Mouse (Mus musculus): ENCODE measurements around the gene Fcgrt. TPM values are rescaled to one million over a fixed set of nuclear protein-coding genes. Genes with fewer than 3 reads are reported as not detected.
"Not testable (repeated sequence)": the region's sequence is repeated elsewhere in the genome, so short reads cannot be mapped to it uniquely, and the experiment has no call there.

The Fcgrt gene
- polyA plus RNA-seq, 1 experiment from 2014 or later = 9.8 TPM

DNA sequence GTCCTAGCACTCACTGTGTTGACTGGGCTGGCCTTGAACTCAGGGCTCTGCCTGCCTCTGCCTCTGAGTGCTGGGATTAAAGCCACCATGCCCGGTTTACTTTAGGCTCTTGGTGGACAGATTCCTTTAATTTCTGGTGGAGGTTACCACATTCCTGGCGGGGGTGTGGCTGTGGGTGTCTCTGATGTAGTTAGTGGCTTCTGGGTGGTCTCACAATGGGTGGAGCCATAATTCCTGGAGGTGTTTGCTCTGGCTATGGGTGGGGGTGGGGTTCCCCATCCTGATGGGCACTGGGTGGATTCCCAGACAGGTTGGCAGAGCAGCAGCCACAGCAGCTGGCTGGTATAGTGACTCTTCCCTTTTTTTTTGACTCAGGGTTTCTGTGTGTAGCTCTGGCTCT lies 8.3 kb upstream of the Fcgrt start:
- 69% methylated on average over 2 of the region's 2 CpGs for WGBS
- H3K27me3 ChIP-seq (ENCODE audit: control insufficient read depth, insufficient read depth, low read length) = no peaks in the 10 kb centered on the region
- no peaks in the 10 kb centered on the region for H3K9me3 ChIP-seq (ENCODE audit: control insufficient read depth, low read length)
- ATAC-seq (ENCODE audit: insufficient number of reproducible peaks, low FRiP score, low TSS enrichment, low read depth) (no peak), DNase-seq (ENCODE audit: low spot score) (no peak)
- no peaks in the 10 kb centered on the region for H3K36me3 ChIP-seq (ENCODE audit: control insufficient read depth, insufficient read depth, low read length)
- no peak overlapping the region for H3K4me3 ChIP-seq (ENCODE audit: low read depth, low read length)
- no peak overlapping the region for H3K27ac ChIP-seq (replicated peaks; ENCODE audit: low read depth, low read length)
- no peak overlapping the region for H3K9ac ChIP-seq (ENCODE audit: low read length)
- no peak overlapping the region for H3K4me2 ChIP-seq (ENCODE audit: low read depth, severe bottlenecking)
- no peaks in the 10 kb centered on the region for H3K4me1 ChIP-seq (ENCODE audit: control insufficient read depth, insufficient read depth, low read length)

DNA sequence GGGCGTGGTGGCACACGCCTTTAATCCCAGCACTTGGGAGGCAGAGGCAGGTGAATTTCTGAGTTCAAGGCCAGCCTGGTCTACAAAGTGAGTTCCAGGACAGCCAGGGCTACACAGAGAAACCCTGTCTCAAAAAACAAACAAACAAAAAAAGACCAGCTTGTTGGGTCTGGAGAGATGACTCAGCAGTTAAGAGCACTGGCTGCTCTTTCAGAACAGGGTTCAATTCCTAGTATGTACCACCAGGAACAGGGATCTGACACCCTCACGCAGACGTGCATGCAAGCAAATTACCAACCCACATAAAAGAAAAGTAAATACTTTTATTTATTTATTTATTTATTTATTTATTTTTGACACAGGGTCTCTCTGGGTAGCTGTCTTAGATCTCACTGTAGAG lies 6.4 kb upstream of the Fcgrt start:
- not testable (repeated sequence) for H3K27ac ChIP-seq (replicated peaks; ENCODE audit: low read depth, low read length); H3K4me1 ChIP-seq (ENCODE audit: control insufficient read depth, insufficient read depth, low read length); H3K9me3 ChIP-seq (ENCODE audit: control insufficient read depth, low read length); H3K27me3 ChIP-seq (ENCODE audit: control insufficient read depth, insufficient read depth, low read length); ATAC-seq (ENCODE audit: insufficient number of reproducible peaks, low FRiP score, low TSS enrichment, low read depth); DNase-seq (ENCODE audit: low spot score); H3K4me2 ChIP-seq (ENCODE audit: low read depth, severe bottlenecking); H3K9ac ChIP-seq (ENCODE audit: low read length); H3K4me3 ChIP-seq (ENCODE audit: low read depth, low read length); H3K36me3 ChIP-seq (ENCODE audit: control insufficient read depth, insufficient read depth, low read length)
- WGBS = 91% methylated on average over 4 of the region's 4 CpGs

DNA sequence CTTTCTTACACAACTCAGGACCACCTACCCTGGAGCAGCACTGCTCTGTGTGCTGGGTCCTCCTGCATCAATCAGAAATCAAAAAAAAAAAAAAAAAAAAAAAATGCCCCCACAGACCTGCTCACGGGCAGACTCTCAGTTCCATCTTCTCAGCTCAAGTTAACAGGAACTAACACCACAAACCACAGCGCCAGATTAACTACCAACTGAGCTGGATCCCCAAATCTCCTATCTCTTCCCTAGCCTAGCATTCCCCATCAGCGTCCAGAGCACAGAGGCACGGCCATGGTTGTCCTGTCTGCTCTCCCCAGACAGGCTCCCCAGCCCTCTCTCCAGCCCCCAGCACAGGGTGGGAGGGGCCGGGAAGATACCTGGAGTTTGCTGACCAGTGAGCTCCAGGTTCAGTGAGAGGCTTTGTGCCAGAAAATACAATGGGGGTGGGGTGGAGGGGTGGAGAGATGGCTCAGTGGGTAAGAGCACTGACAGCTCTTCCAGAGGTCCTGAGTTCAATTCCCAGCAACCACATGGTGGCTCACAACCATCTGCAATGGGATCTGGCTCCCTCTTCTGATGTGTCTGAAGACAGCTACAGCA lies 3.5 kb upstream of the Fcgrt start:
- DNase-seq (ENCODE audit: low spot score) (no peak), ATAC-seq (ENCODE audit: insufficient number of reproducible peaks, low FRiP score, low TSS enrichment, low read depth) (no peak; the same call in 1 of the 2 replicates)
- Histone ChIP-seq H3K36me3 (ENCODE audit: control insufficient read depth, insufficient read depth, low read length) (no peaks in the 10 kb centered on the region), H3K9ac (ENCODE audit: low read length) (no peak overlapping the region), H3K27me3 (ENCODE audit: control insufficient read depth, insufficient read depth, low read length) (no peaks in the 10 kb centered on the region), H3K4me1 (ENCODE audit: control insufficient read depth, insufficient read depth, low read length) (peaks cover 16% of the 10 kb centered on the region), H3K9me3 (ENCODE audit: control insufficient read depth, low read length) (no peaks in the 10 kb centered on the region), H3K4me3 (ENCODE audit: low read depth, low read length) (no peak overlapping the region), H3K27ac (replicated peaks; ENCODE audit: low read depth, low read length) (no peak overlapping the region), H3K4me2 (ENCODE audit: low read depth, severe bottlenecking) (no peak overlapping the region)
- 67% methylated on average over 5 of the region's 5 CpGs for WGBS

DNA sequence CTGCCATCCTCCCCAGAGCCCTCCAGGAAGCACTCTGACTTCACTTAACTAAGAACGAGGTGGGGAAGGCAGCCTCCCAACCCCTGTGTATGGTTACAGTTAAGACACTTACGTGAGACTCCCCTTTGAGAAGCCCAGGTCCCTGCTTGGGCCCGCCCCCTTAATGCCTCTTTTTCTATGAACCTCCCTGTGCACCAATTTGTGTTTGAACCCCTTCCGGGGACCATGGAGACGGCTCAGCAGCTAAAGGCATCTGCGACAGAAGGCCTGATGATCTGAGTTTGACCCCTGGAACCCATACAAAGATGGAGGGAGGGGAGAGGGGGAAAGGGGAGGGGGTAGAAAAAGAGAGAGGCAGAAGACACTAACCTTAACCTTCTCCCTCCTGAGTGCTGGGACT lies 2.8 kb upstream of the Fcgrt start:
- H3K9me3 ChIP-seq (ENCODE audit: control insufficient read depth, low read length) = no peaks in the 10 kb centered on the region
- peaks cover 16% of the 10 kb centered on the region for H3K4me1 ChIP-seq (ENCODE audit: control insufficient read depth, insufficient read depth, low read length)
- H3K9ac ChIP-seq (ENCODE audit: low read length) = no peak overlapping the region
- no peak overlapping the region for H3K4me3 ChIP-seq (ENCODE audit: low read depth, low read length)
- no peak overlapping the region for H3K27ac ChIP-seq (replicated peaks; ENCODE audit: low read depth, low read length)
- WGBS = 47% methylated on average over 6 of the region's 6 CpGs
- no peak for DNase-seq (ENCODE audit: low spot score)
- no peak overlapping the region for H3K4me2 ChIP-seq (ENCODE audit: low read depth, severe bottlenecking)
- no peak for ATAC-seq (ENCODE audit: insufficient number of reproducible peaks, low FRiP score, low TSS enrichment, low read depth)
- no peaks in the 10 kb centered on the region for H3K27me3 ChIP-seq (ENCODE audit: control insufficient read depth, insufficient read depth, low read length)
- H3K36me3 ChIP-seq (ENCODE audit: control insufficient read depth, insufficient read depth, low read length) = no peaks in the 10 kb centered on the region

DNA sequence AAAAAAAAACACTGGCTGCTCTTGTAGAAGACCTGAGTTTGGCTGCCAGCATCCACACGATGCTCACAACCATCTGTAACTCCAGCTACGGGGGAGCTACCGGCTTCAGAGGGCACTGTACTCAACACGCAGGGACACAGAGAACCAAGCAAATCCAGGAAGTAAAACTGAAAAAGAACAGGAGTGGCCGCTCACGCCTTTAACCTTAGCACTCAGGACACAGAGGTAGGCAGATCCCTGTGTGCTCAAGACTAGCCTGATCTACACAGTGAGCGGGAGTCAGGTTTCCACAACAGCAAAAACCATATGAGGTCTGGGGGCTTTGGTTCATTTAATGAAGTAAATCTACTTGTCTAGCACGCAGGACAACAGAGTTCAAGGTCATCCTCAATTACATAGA lies 1.8 kb upstream of the Fcgrt start:
- no peak overlapping the region for H3K4me3 ChIP-seq (ENCODE audit: low read depth, low read length)
- H3K27ac ChIP-seq (replicated peaks; ENCODE audit: low read depth, low read length) = no peak overlapping the region
- ATAC-seq (ENCODE audit: insufficient number of reproducible peaks, low FRiP score, low TSS enrichment, low read depth) (no peak), DNase-seq (ENCODE audit: low spot score) (no peak)
- peaks cover 16% of the 10 kb centered on the region for H3K4me1 ChIP-seq (ENCODE audit: control insufficient read depth, insufficient read depth, low read length)
- H3K4me2 ChIP-seq (ENCODE audit: low read depth, severe bottlenecking) = no peak overlapping the region
- H3K9ac ChIP-seq (ENCODE audit: low read length) = no peak overlapping the region
- no peaks in the 10 kb centered on the region for H3K9me3 ChIP-seq (ENCODE audit: control insufficient read depth, low read length)
- no peaks in the 10 kb centered on the region for H3K36me3 ChIP-seq (ENCODE audit: control insufficient read depth, insufficient read depth, low read length)
- 72% methylated on average over 8 of the region's 8 CpGs for WGBS
- no peaks in the 10 kb centered on the region for H3K27me3 ChIP-seq (ENCODE audit: control insufficient read depth, insufficient read depth, low read length)

DNA sequence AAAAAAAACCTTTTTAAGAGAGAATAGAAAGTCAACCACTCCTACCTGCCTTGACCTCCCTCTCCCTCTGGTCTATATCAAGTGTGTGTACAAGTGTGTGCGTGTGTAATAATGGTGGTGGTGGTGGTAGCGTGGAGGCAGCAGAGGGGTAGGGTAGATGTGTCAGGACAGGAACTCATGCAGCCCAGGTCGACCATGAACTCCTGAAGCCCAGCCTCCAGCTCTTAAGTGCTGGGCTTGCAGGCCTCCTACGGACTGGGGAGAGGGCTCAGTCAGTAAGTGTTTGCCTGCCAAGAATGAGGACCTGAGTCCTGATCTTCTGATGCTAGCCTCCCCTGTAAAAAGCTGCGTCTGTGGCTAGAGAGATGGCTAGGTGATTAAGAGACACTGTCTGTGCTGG lies 1.3 kb upstream of the Fcgrt start:
- H3K4me2 ChIP-seq (ENCODE audit: low read depth, severe bottlenecking) = no peak overlapping the region
- ATAC-seq (ENCODE audit: insufficient number of reproducible peaks, low FRiP score, low TSS enrichment, low read depth) = no peak
- no peak overlapping the region for H3K9ac ChIP-seq (ENCODE audit: low read length)
- H3K4me1 ChIP-seq (ENCODE audit: control insufficient read depth, insufficient read depth, low read length) = peaks cover 16% of the 10 kb centered on the region
- H3K27ac ChIP-seq (replicated peaks; ENCODE audit: low read depth, low read length) = no peak overlapping the region
- H3K36me3 ChIP-seq (ENCODE audit: control insufficient read depth, insufficient read depth, low read length) = no peaks in the 10 kb centered on the region
- no peaks in the 10 kb centered on the region for H3K27me3 ChIP-seq (ENCODE audit: control insufficient read depth, insufficient read depth, low read length)
- no peaks in the 10 kb centered on the region for H3K9me3 ChIP-seq (ENCODE audit: control insufficient read depth, low read length)
- H3K4me3 ChIP-seq (ENCODE audit: low read depth, low read length) = no peak overlapping the region
- DNase-seq (ENCODE audit: low spot score) = no peak
- 81% methylated on average over 5 of the region's 5 CpGs for WGBS

DNA sequence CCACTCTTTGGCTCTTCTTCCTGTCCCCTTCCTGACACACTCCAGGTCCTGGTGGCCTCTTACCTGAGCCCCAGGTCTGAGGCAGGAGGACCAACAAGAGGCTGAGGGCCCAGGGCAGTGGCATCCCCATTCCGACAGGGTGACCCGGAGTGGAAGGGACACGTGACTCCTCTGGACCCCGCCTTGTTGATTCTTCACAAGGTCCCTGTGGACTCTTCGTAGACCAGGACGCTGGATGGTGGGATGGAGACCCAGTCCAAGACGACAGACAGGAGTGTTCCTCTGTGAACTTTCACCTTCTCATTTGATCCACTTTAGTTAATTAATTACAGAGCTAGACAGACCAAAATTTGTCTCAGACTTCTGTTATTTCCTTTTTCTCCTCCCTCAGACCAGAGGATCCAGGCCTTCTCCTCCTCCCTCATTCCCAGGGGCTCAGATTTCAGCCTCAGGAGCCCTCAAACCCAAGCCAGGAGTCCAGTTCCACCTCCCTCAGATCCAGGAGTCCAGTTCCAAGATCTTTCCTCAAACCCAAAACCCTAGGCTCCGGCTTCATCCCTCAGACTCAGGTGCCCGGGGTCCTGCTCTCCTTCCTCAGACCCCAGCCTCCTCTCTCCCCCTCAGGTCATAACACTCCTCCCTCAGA lies 588 bp downstream of the Fcgrt start:
- Histone ChIP-seq H3K4me1 (ENCODE audit: control insufficient read depth, insufficient read depth, low read length) (peaks cover 16% of the 10 kb centered on the region), H3K27ac (replicated peaks; ENCODE audit: low read depth, low read length) (peak overlapping the region; percentile 43; the same call in 1 of the 2 replicates), H3K27me3 (ENCODE audit: control insufficient read depth, insufficient read depth, low read length) (no peaks in the 10 kb centered on the region), H3K36me3 (ENCODE audit: control insufficient read depth, insufficient read depth, low read length) (no peaks in the 10 kb centered on the region), H3K9ac (ENCODE audit: low read length) (peak overlapping the region; percentile 28; the same call in 1 of the 2 replicates), H3K4me2 (ENCODE audit: low read depth, severe bottlenecking) (no peak overlapping the region), H3K9me3 (ENCODE audit: control insufficient read depth, low read length) (no peaks in the 10 kb centered on the region), H3K4me3 (ENCODE audit: low read depth, low read length) (no peak overlapping the region)
- DNase-seq (ENCODE audit: low spot score) (no peak), ATAC-seq (ENCODE audit: insufficient number of reproducible peaks, low FRiP score, low TSS enrichment, low read depth) (no peak)
- WGBS = 78% methylated on average over 9 of the region's 9 CpGs

DNA sequence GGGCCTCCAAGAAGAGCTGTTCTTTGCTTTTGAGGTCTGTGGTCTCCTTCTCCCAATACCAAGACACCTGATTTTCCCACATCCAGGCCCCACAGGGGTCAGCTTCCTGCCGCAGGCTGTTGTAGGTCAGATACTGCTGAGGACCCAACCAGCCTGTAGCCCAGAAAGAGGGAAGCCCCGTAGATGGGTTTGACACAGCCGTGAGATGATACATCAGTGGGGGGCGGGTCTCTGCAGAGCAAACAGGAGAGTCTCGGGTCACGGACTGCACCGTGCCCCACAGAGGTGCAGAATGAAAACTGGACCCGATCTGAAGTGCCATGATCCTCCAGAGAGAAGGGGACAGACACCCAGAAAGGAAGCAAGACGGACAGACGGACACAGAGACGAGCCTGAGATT lies 1.2 kb downstream of the Fcgrt start:
- Histone ChIP-seq H3K36me3 (ENCODE audit: control insufficient read depth, insufficient read depth, low read length) (no peaks in the 10 kb centered on the region), H3K4me2 (ENCODE audit: low read depth, severe bottlenecking) (no peak overlapping the region), H3K4me3 (ENCODE audit: low read depth, low read length) (no peak overlapping the region), H3K4me1 (ENCODE audit: control insufficient read depth, insufficient read depth, low read length) (peaks cover 16% of the 10 kb centered on the region), H3K27ac (replicated peaks; ENCODE audit: low read depth, low read length) (no peak overlapping the region), H3K27me3 (ENCODE audit: control insufficient read depth, insufficient read depth, low read length) (no peaks in the 10 kb centered on the region), H3K9me3 (ENCODE audit: control insufficient read depth, low read length) (no peaks in the 10 kb centered on the region), H3K9ac (ENCODE audit: low read length) (no peak overlapping the region)
- DNase-seq (ENCODE audit: low spot score) (no peak), ATAC-seq (ENCODE audit: insufficient number of reproducible peaks, low FRiP score, low TSS enrichment, low read depth) (no peak)
- WGBS = 90% methylated on average over 11 of the region's 11 CpGs

DNA sequence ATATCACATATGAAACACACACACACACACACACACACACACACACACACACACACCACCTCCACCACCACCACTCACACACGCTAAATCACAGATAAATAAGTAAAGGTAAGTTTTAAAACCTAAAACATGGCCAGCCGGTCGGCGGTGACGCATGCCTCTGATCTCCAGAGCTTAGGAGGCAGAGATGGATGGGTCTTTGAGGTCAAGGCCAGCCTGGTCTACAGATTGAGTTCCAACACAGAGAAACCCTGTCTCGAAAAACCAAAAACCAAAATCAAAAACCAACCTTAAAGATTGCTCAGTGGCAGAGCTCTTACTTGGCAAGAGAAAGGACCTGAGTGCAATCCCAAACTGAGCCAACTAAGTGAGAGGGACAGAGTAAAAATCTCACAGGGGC lies 3.6 kb downstream of the Fcgrt start:
- WGBS = 83% methylated on average over 6 of the region's 6 CpGs

More for the DNA sequence above, 3.6 kb downstream of the Fcgrt start:
- DNase-seq (ENCODE audit: low spot score) (no peak), ATAC-seq (ENCODE audit: insufficient number of reproducible peaks, low FRiP score, low TSS enrichment, low read depth) (no peak)
- Histone ChIP-seq H3K9me3 (ENCODE audit: control insufficient read depth, low read length) (no peaks in the 10 kb centered on the region), H3K4me1 (ENCODE audit: control insufficient read depth, insufficient read depth, low read length) (peaks cover 16% of the 10 kb centered on the region), H3K4me2 (ENCODE audit: low read depth, severe bottlenecking) (no peak overlapping the region), H3K36me3 (ENCODE audit: control insufficient read depth, insufficient read depth, low read length) (no peaks in the 10 kb centered on the region), H3K4me3 (ENCODE audit: low read depth, low read length) (no peak overlapping the region), H3K27ac (replicated peaks; ENCODE audit: low read depth, low read length) (no peak overlapping the region), H3K27me3 (ENCODE audit: control insufficient read depth, insufficient read depth, low read length) (no peaks in the 10 kb centered on the region), H3K9ac (ENCODE audit: low read length) (no peak overlapping the region)
